Mouse (Mus musculus): ENCODE results near the gene Rps12.

The Rps12 gene

GRCm38 (mm10) chr10:23787062-23787821, at the start of gene Rps12:
TSS of gene Rps12 (minus strand) at chr10:23787275.
- in situ Hi-C loops (cut with MboI; ENCODE audit: unreplicated experiment in 2 of 2) = loop anchor here (5.0 to 25.0 kb wide), 6 partner anchors 1055 to 1775 kb away; partner anchors contain the start of gene Tbpl1 (in 1 of the 2)

GRCm38 (mm10) chr10:23836003-23836964, 49.2 kb upstream of the Rps12 start:
- in situ Hi-C loops (cut with MboI; ENCODE audit: unreplicated experiment in 2 of 2) = no loop called here

GRCm38 (mm10) chr10:23826516-23826915, 39.4 kb upstream of the Rps12 start:
- in situ Hi-C loops (cut with MboI; ENCODE audit: unreplicated experiment in 2 of 2) = no loop called here

- in situ Hi-C loops (cut with MboI; ENCODE audit: unreplicated experiment in 2 of 2) = loop anchor here (5.0 to 10.0 kb wide), 5 partner anchors 266 to 809 kb away; no protein-coding TSS in a partner anchor
Measured at GRCm38 (mm10) chr10:23816241-23816640, 29.2 kb upstream of the Rps12 start.

- in situ Hi-C loops (cut with MboI; ENCODE audit: unreplicated experiment in 2 of 2) = loop anchor here (5.0 to 10.0 kb wide), 5 partner anchors 267 to 810 kb away; no protein-coding TSS in a partner anchor
Measured at GRCm38 (mm10) chr10:23815168-23815567, 28.1 kb upstream of the Rps12 start.

- in situ Hi-C loops (cut with MboI; ENCODE audit: unreplicated experiment in 2 of 2) = loop anchor here in 1 of 2 experiments (10.0 kb wide), 1 partner anchor 812 kb away; no protein-coding TSS in a partner anchor
Measured at GRCm38 (mm10) chr10:23812852-23813766, 26.0 kb upstream of the Rps12 start.

- in situ Hi-C loops (cut with MboI; ENCODE audit: unreplicated experiment in 2 of 2) = loop anchor here in 1 of 2 experiments (10.0 kb wide), 1 partner anchor 812 kb away; no protein-coding TSS in a partner anchor
Measured at GRCm38 (mm10) chr10:23812438-23812759, 25.3 kb upstream of the Rps12 start.

GRCm38 (mm10) chr10:23811635-23812437, 24.8 kb upstream of the Rps12 start:
- in situ Hi-C loops (cut with MboI; ENCODE audit: unreplicated experiment in 2 of 2) = loop anchor here in 1 of 2 experiments (10.0 kb wide), 1 partner anchor 813 kb away; no protein-coding TSS in a partner anchor

- in situ Hi-C loops (cut with MboI; ENCODE audit: unreplicated experiment in 2 of 2) = no loop called here
Measured at GRCm38 (mm10) chr10:23806201-23806600, 19.1 kb upstream of the Rps12 start.

- in situ Hi-C loops (cut with MboI; ENCODE audit: unreplicated experiment in 2 of 2) = no loop called here
Measured at GRCm38 (mm10) chr10:23804665-23805064, 17.6 kb upstream of the Rps12 start.

- in situ Hi-C loops (cut with MboI; ENCODE audit: unreplicated experiment in 2 of 2) = no loop called here
Measured at GRCm38 (mm10) chr10:23802911-23803310, 15.8 kb upstream of the Rps12 start.

- in situ Hi-C loops (cut with MboI; ENCODE audit: unreplicated experiment in 2 of 2) = loop anchor here (25.0 kb wide), 5 partner anchors 1088 to 1788 kb away; no protein-coding TSS in a partner anchor
Measured at GRCm38 (mm10) chr10:23799933-23800332, 12.9 kb upstream of the Rps12 start.

- in situ Hi-C loops (cut with MboI; ENCODE audit: unreplicated experiment in 2 of 2) = loop anchor here (25.0 kb wide), 5 partner anchors 1086 to 1786 kb away; no protein-coding TSS in a partner anchor
Measured at GRCm38 (mm10) chr10:23798142-23798541, 11.1 kb upstream of the Rps12 start.

- in situ Hi-C loops (cut with MboI; ENCODE audit: unreplicated experiment in 2 of 2) = loop anchor here (25.0 kb wide), 5 partner anchors 1085 to 1785 kb away; no protein-coding TSS in a partner anchor
Measured at GRCm38 (mm10) chr10:23797606-23798005, 10.5 kb upstream of the Rps12 start.

GRCm38 (mm10) chr10:23796551-23797503, 9.8 kb upstream of the Rps12 start, which contains the start of gene Slc18b1:
TSS of gene Slc18b1 (plus strand) at chr10:23796986.
- in situ Hi-C loops (cut with MboI; ENCODE audit: unreplicated experiment in 2 of 2) = loop anchor here (25.0 kb wide), 5 partner anchors 1085 to 1785 kb away; no protein-coding TSS in a partner anchor

- in situ Hi-C loops (cut with MboI; ENCODE audit: unreplicated experiment in 2 of 2) = loop anchor here (25.0 kb wide), 5 partner anchors 1084 to 1784 kb away; no protein-coding TSS in a partner anchor
Measured at GRCm38 (mm10) chr10:23795871-23796520, 8.9 kb upstream of the Rps12 start.

All from v-Abl transformed pro-B cells (cell line).